In the genomic region with DNA sequence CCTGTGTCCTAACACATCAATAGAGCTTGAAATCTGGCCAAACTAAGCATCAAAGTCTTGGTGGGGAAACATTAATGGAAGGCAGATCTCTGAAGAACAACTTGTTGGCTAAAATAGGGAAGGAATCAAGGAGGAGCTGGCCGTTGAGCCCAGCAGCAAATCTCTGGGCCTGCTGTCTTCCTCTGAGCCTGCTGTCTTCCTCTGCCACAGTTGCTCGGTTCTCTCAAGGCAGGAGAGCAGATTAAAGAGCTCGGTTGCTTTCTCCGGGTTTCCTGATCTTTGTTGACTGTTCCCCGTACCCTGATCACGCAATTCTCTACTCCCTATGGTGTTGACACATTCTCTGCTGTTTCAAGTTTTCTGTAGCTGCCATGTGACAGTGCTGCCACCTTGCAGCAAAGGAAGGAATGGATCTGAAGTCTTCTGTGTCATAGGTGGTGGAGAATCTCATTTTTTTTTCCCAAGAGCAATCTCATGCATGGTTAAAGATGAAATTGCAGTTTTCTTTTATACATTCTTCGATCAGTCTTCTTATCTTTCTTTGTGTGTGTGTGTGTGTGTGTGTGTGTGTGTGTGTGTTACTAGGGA, we compare ENCODE assay signal across 9 mouse cellular contexts. TPM values are rescaled to one million over a fixed set of nuclear protein-coding genes. Genes with fewer than 3 reads are reported as not detected.
DNase-seq lines count a peak whose midpoint lies in the region; ATAC-seq and TF ChIP-seq lines count a peak whose summit lies in the region.
"Had no signal": no experiment of that assay in that cellular context is flagged by ENCODE, and none has a peak within 500 bp of the region (broad histone marks: within the 10 kb centered on the region; RNA-seq: fewer than 3 reads in every experiment).

No protein-coding gene starts in this region.

- H3K9me3 ChIP-seq in hindbrain, embryonic 16.5 days (ENCODE audit: control insufficient read depth, low read length), result no peaks in the 10 kb centered on the region
- H3K9me3 ChIP-seq in hindbrain, embryonic 10.5 days, result no peaks in the 10 kb centered on the region
- no peaks in the 10 kb centered on the region for H3K9me3 ChIP-seq in liver, embryonic 11.5 days (ENCODE audit: control insufficient read depth, low read length)
- H3K9me3 ChIP-seq in neural tube, embryonic 15.5 days (replicated peaks), result no peaks in the 10 kb centered on the region
- H3K9me3 ChIP-seq: megakaryocyte, embryonic 14.5 days had no signal

- no peak overlapping the region for H3K4me3 ChIP-seq in hindbrain, embryonic 16.5 days (ENCODE audit: low read length)
- H3K4me3 ChIP-seq in hindbrain, embryonic 10.5 days, result no peak overlapping the region
- H3K4me3 ChIP-seq in kidney, adult 2 months (ENCODE audit: insufficient read depth, low read depth, low read length), result no peak overlapping the region
- no peak overlapping the region for H3K4me3 ChIP-seq in liver, embryonic 11.5 days (ENCODE audit: low read depth, low read length)
- H3K4me3 ChIP-seq in neural tube, embryonic 15.5 days (replicated peaks), result no peak overlapping the region
- H3K4me3 ChIP-seq: megakaryocyte, embryonic 14.5 days had no signal

- H3K9ac ChIP-seq in hindbrain, embryonic 16.5 days (ENCODE audit: low read depth, low read length), result 0 out of 2 replicates have a peak overlapping the region, but pooled peaks have one; percentile 33
- no peak overlapping the region for H3K9ac ChIP-seq in liver, embryonic 11.5 days (ENCODE audit: low read depth, low read length)
- H3K9ac ChIP-seq in neural tube, embryonic 15.5 days (replicated peaks), result no peak overlapping the region

- no peaks in the 10 kb centered on the region for H3K4me1 ChIP-seq in hindbrain, embryonic 16.5 days (ENCODE audit: control insufficient read depth, insufficient read depth, low read depth, low read length)
- peaks cover 7% of the 10 kb centered on the region; the same call in 1 of the 2 replicates for H3K4me1 ChIP-seq in hindbrain, embryonic 10.5 days (replicated peaks)
- H3K4me1 ChIP-seq in kidney, adult 2 months (ENCODE audit: control insufficient read depth, insufficient read depth, low read length), result no peaks in the 10 kb centered on the region
- H3K4me1 ChIP-seq in liver, embryonic 11.5 days (replicated peaks; ENCODE audit: control insufficient read depth, insufficient read depth, low read length), result peaks cover 5% of the 10 kb centered on the region; the same call in 1 of the 2 replicates
- 0 out of 2 replicates have a peak, but pooled peaks cover 4% of the 10 kb centered on the region for H3K4me1 ChIP-seq in neural tube, embryonic 15.5 days

- TF ChIP-seq CTCF in kidney, adult 2 months (conservative IDR thresholded peaks at IDR 0.05; ENCODE audit: insufficient read depth, insufficient read length, low read depth, low read length), result peak; percentile 72

- no peaks in the 10 kb centered on the region for H3K27me3 ChIP-seq in hindbrain, embryonic 16.5 days (replicated peaks; ENCODE audit: control insufficient read depth, insufficient read depth, low read length)
- no peaks in the 10 kb centered on the region for H3K27me3 ChIP-seq in hindbrain, embryonic 10.5 days (ENCODE audit: insufficient read depth, poor library complexity, severe bottlenecking)
- H3K27me3 ChIP-seq in kidney, adult 2 months (replicated peaks; ENCODE audit: control insufficient read depth, insufficient read depth, low read length), result no peaks in the 10 kb centered on the region; the same call in 1 of the 2 replicates
- H3K27me3 ChIP-seq in liver, embryonic 11.5 days (replicated peaks; ENCODE audit: control insufficient read depth, insufficient read depth, low read length), result no peaks in the 10 kb centered on the region
- H3K27me3 ChIP-seq in neural tube, embryonic 15.5 days (replicated peaks), result no peaks in the 10 kb centered on the region

- DNase-seq in hindbrain, embryonic 10.5 days (ENCODE audit: low spot score), result no peak
- peak; percentile 39 to 81 for DNase-seq in adrenal gland, adult (ENCODE audit: inconsistent age in 2 of 2, low spot score in 1 of 2)
- DNase-seq in frontal cortex, postnatal 14 days (ENCODE audit: low spot score in 2 of 2), result peak; percentile 23 to 47
- peak; percentile 66 for DNase-seq in kidney, adult 2 months
- no peak for DNase-seq in liver, embryonic 11.5 days (ENCODE audit: low spot score)

- no peaks in the 10 kb centered on the region for H3K36me3 ChIP-seq in hindbrain, embryonic 16.5 days (ENCODE audit: control insufficient read depth, insufficient read depth, low read length)
- H3K36me3 ChIP-seq in hindbrain, embryonic 10.5 days, result no peaks in the 10 kb centered on the region
- no peaks in the 10 kb centered on the region for H3K36me3 ChIP-seq in kidney, adult 2 months (ENCODE audit: control insufficient read depth, insufficient read depth, low read length)
- no peaks in the 10 kb centered on the region for H3K36me3 ChIP-seq in liver, embryonic 11.5 days (ENCODE audit: control insufficient read depth, insufficient read depth, low read length)
- no peaks in the 10 kb centered on the region for H3K36me3 ChIP-seq in neural tube, embryonic 15.5 days

- TF ChIP-seq POLR2A in kidney, adult 2 months (IDR thresholded peaks at IDR 0.05; ENCODE audit: low read depth, low read length), result no peak

- WGBS in hindbrain, embryonic 16.5 days, result 26% methylated on average over 7 of the region's 7 CpGs
- WGBS in hindbrain, embryonic 10.5 days, result 36% methylated on average over 7 of the region's 7 CpGs
- 16% methylated on average over 7 of the region's 7 CpGs for WGBS in kidney, adult 2 months
- WGBS in liver, embryonic 11.5 days, result 22% methylated on average over 7 of the region's 7 CpGs
- 22% methylated on average over 7 of the region's 7 CpGs for WGBS in neural tube, embryonic 15.5 days

- H3K4me2 ChIP-seq in hindbrain, embryonic 16.5 days (ENCODE audit: low read length), result peak overlapping the region; percentile 37
- 0 out of 2 replicates have a peak overlapping the region, but pooled peaks have one; percentile 26 for H3K4me2 ChIP-seq in liver, embryonic 11.5 days
- peak overlapping the region; percentile 38 for H3K4me2 ChIP-seq in neural tube, embryonic 15.5 days

- no peak for ATAC-seq in hindbrain, embryonic 16.5 days
- ATAC-seq in liver, embryonic 11.5 days (replicated peaks; ENCODE audit: low FRiP score), result no peak
- ATAC-seq in neural tube, embryonic 15.5 days (ENCODE audit: low FRiP score), result no peak
- ATAC-seq in erythroblast, adult 5-6 weeks (replicated peaks; ENCODE audit: low FRiP score, poor library complexity, severe bottlenecking), result no peak

- H3K27ac ChIP-seq in hindbrain, embryonic 16.5 days (ENCODE audit: low read depth, low read length), result no peak overlapping the region
- no peak overlapping the region for H3K27ac ChIP-seq in hindbrain, embryonic 10.5 days
- no peak overlapping the region for H3K27ac ChIP-seq in kidney, adult 2 months (ENCODE audit: insufficient read depth, low read depth, low read length)
- no peak overlapping the region for H3K27ac ChIP-seq in liver, embryonic 11.5 days (ENCODE audit: low read depth, low read length)
- no peak overlapping the region for H3K27ac ChIP-seq in neural tube, embryonic 15.5 days (replicated peaks)

RNA-seq across cellular contexts. Expression of gene Gm11437, which starts 1.5 kb away (rescaled TPM):
- 0.12 and 0.13 TPM in 2 replicates for polyA plus RNA-seq in hindbrain, embryonic 16.5 days (2015; fragmentation: Nextera tagmentation; extraction: Ambion mirVana)
- 0.12 TPM in 1 of 2 replicates, not detected in the other for polyA plus RNA-seq in hindbrain, embryonic 10.5 days (2016; fragmentation: Nextera tagmentation; extraction: Ambion mirVana)
- polyA plus RNA-seq in kidney, adult 2 months (2012; rRNA removed), result not detected in 2 replicates
- not detected in 2 replicates for polyA plus RNA-seq in liver, embryonic 11.5 days (2014; fragmentation: Nextera tagmentation; extraction: Ambion mirVana)
- 0.24 TPM in 1 of 2 replicates, not detected in the other for polyA plus RNA-seq in neural tube, embryonic 15.5 days (2015; fragmentation: Nextera tagmentation; extraction: Ambion mirVana)
- total RNA-seq in erythroblast, adult 5-6 weeks (2015; ENCODE audit: low replicate concordance), result not detected in 2 replicates
- total RNA-seq in erythroblast, adult 5-6 weeks (2017; ENCODE audit: low replicate concordance), result not detected in 2 replicates

RNA-seq across cellular contexts. Expression of gene Acaca, which starts 39.3 kb away (rescaled TPM):
- polyA plus RNA-seq in hindbrain, embryonic 16.5 days (2015; fragmentation: Nextera tagmentation; extraction: Ambion mirVana), result 22.6 and 23.7 TPM in 2 replicates
- polyA plus RNA-seq in hindbrain, embryonic 10.5 days (2016; fragmentation: Nextera tagmentation; extraction: Ambion mirVana), result 21.7 and 22.6 TPM in 2 replicates
- 38.5 and 41.9 TPM in 2 replicates for polyA plus RNA-seq in kidney, adult 2 months (2012; rRNA removed)
- 17.0 and 20.4 TPM in 2 replicates for polyA plus RNA-seq in liver, embryonic 11.5 days (2014; fragmentation: Nextera tagmentation; extraction: Ambion mirVana)
- polyA plus RNA-seq in neural tube, embryonic 15.5 days (2015; fragmentation: Nextera tagmentation; extraction: Ambion mirVana), result 19.2 and 22.9 TPM in 2 replicates
- 5.2 and 7.1 TPM in 2 replicates for total RNA-seq in erythroblast, adult 5-6 weeks (2015; ENCODE audit: low replicate concordance)
- total RNA-seq in erythroblast, adult 5-6 weeks (2017; ENCODE audit: low replicate concordance), result 4.5 and 26.4 TPM in 2 replicates

RNA-seq across cellular contexts. Expression of gene Tada2a, which starts 39.4 kb away (rescaled TPM):
- 29.1 and 29.9 TPM in 2 replicates for polyA plus RNA-seq in hindbrain, embryonic 16.5 days (2015; fragmentation: Nextera tagmentation; extraction: Ambion mirVana)
- 30.5 and 36.1 TPM in 2 replicates for polyA plus RNA-seq in hindbrain, embryonic 10.5 days (2016; fragmentation: Nextera tagmentation; extraction: Ambion mirVana)
- polyA plus RNA-seq in kidney, adult 2 months (2012; rRNA removed), result 5.2 and 5.6 TPM in 2 replicates
- 30.6 and 32.7 TPM in 2 replicates for polyA plus RNA-seq in liver, embryonic 11.5 days (2014; fragmentation: Nextera tagmentation; extraction: Ambion mirVana)
- 27.1 and 28.4 TPM in 2 replicates for polyA plus RNA-seq in neural tube, embryonic 15.5 days (2015; fragmentation: Nextera tagmentation; extraction: Ambion mirVana)
- total RNA-seq in erythroblast, adult 5-6 weeks (2015; ENCODE audit: low replicate concordance), result 0.58 and 3.8 TPM in 2 replicates
- 0.56 and 6.1 TPM in 2 replicates for total RNA-seq in erythroblast, adult 5-6 weeks (2017; ENCODE audit: low replicate concordance)

Comparison
In these comparisons a context has a peak if more than half of its experiments do, and no peak if none do; other contexts are left out.
1. DNase-seq: peak in adrenal gland, adult (2 of 2), frontal cortex, postnatal 14 days (2 of 2) and kidney, adult 2 months (single experiment); none in hindbrain, embryonic 10.5 days (single experiment) and liver, embryonic 11.5 days (single experiment).
2. Peak in every context shown above with its lines, with median percentiles within 50 percentile points of each other: H3K4me2 ChIP-seq.